Comparison of ENCODE assay signal across 8 mouse cellular contexts in genomic region chr8:11602006-11602680, GRCm38 (mm10). TPM values are rescaled to one million over a fixed set of nuclear protein-coding genes. Genes with fewer than 3 reads are reported as not detected.
A peak's percentile ranks its signal among the peaks of the same experiment; 100 is the strongest.
DNase-seq lines count a peak whose midpoint lies in the region; ATAC-seq and TF ChIP-seq lines count a peak whose summit lies in the region.

No protein-coding gene starts in this region.

- TF ChIP-seq CTCF in layer of hippocampus, adult 2 months (conservative IDR thresholded peaks at IDR 0.05): peak; percentile 93
- TF ChIP-seq CTCF in lung, postnatal 0 days (IDR thresholded peaks at IDR 0.05): peak; percentile 89

- no peak overlapping the region for H3K9ac ChIP-seq in lung, postnatal 0 days (replicated peaks; ENCODE audit: low read depth)

- H3K27me3 ChIP-seq in forebrain, embryonic 10.5 days (ENCODE audit: poor library complexity, severe bottlenecking): no peaks in the 10 kb centered on the region
- no peaks in the 10 kb centered on the region for H3K27me3 ChIP-seq in lung, postnatal 0 days (replicated peaks; ENCODE audit: insufficient read depth, low read length)

- no peak overlapping the region; the same call in 1 of the 2 replicates for H3K4me3 ChIP-seq in forebrain, embryonic 10.5 days
- no peak overlapping the region for H3K4me3 ChIP-seq in layer of hippocampus, adult 2 months
- no peak overlapping the region for H3K4me3 ChIP-seq in lung, postnatal 0 days (ENCODE audit: low read depth, low read length)

- peaks cover 23% of the 10 kb centered on the region for H3K36me3 ChIP-seq in forebrain, embryonic 10.5 days (replicated peaks)
- no peaks in the 10 kb centered on the region for H3K36me3 ChIP-seq in lung, postnatal 0 days (ENCODE audit: insufficient read depth, low read length)

- H3K4me1 ChIP-seq in forebrain, embryonic 10.5 days: no peaks in the 10 kb centered on the region
- no peaks in the 10 kb centered on the region for H3K4me1 ChIP-seq in lung, postnatal 0 days (ENCODE audit: insufficient read depth, low read depth, low read length)

- ATAC-seq in lung, postnatal 0 days: peak; percentile 74

- no peak overlapping the region for H3K27ac ChIP-seq in forebrain, embryonic 10.5 days
- H3K27ac ChIP-seq in layer of hippocampus, adult 2 months: peak overlapping the region; percentile 28; the same call in 1 of the 2 replicates
- no peak overlapping the region for H3K27ac ChIP-seq in lung, postnatal 0 days (ENCODE audit: low read length)

- intact Hi-C loops in heart, postnatal 10 days (cut with DNase I): loop anchor here (5.0 kb wide), 3 partner anchors 40 to 95 kb away; no protein-coding TSS in a partner anchor

- DNase-seq in ES-CJ7 (ENCODE audit: low read depth, low spot score): peak; percentile 83
- DNase-seq in brain, adult 2 months (ENCODE audit: low read depth, low spot score): peak; percentile 79
- peak; percentile 62 for DNase-seq in forebrain, embryonic 10.5 days (ENCODE audit: extremely low spot score, low spot score)
- peak; percentile 70 to 85 for DNase-seq in heart, postnatal 10 days
- DNase-seq in layer of hippocampus, adult 2 months (ENCODE audit: low spot score in 2 of 2): peak in 1 of 2 experiments; percentile 62
- peak; percentile 83 for DNase-seq in lung, postnatal 0 days (ENCODE audit: low spot score)
- DNase-seq in retina, embryonic 14.5 days (ENCODE audit: low spot score): peak; percentile 87
- peak; percentile 63 for DNase-seq in urinary bladder, postnatal 14 days (ENCODE audit: low spot score)

- peaks cover 14% of the 10 kb centered on the region; the same call in 1 of the 2 replicates for H3K9me3 ChIP-seq in forebrain, embryonic 10.5 days
- H3K9me3 ChIP-seq in lung, postnatal 0 days (ENCODE audit: low read length): no peaks in the 10 kb centered on the region

- H3K4me2 ChIP-seq in lung, postnatal 0 days (replicated peaks; ENCODE audit: low read depth, low read length): no peak overlapping the region

- TF ChIP-seq EP300 in lung, postnatal 0 days (IDR thresholded peaks at IDR 0.05): no peak

- 45% methylated on average over 14 of the region's 14 CpGs for WGBS in forebrain, embryonic 10.5 days
- 37% methylated on average over 14 of the region's 14 CpGs for WGBS in lung, postnatal 0 days

RNA-seq across cellular contexts. Expression of gene Ankrd10, which starts 33.4 kb away (rescaled TPM):
- 127 and 129 TPM in 2 replicates for polyA plus RNA-seq in forebrain, embryonic 10.5 days (2016; fragmentation: Nextera tagmentation; extraction: Ambion mirVana)
- total RNA-seq in heart, postnatal 10 days (2021): 10 to 100 TPM; 44.9 to 50.9 TPM
- total RNA-seq in layer of hippocampus, adult 2 months (2021): 10 to 100 TPM; 55.4 to 71.2 TPM
- polyA plus RNA-seq in lung, postnatal 0 days (2015; fragmentation: Nextera tagmentation; extraction: Ambion mirVana): 38.9 and 39.2 TPM in 2 replicates

RNA-seq across cellular contexts. Expression of gene Ing1, which starts 46.8 kb away (rescaled TPM):
- polyA plus RNA-seq in forebrain, embryonic 10.5 days (2016; fragmentation: Nextera tagmentation; extraction: Ambion mirVana): 29.5 and 29.9 TPM in 2 replicates
- total RNA-seq in heart, postnatal 10 days (2021): 10 to 100 TPM; 29.3 to 30.3 TPM
- total RNA-seq in layer of hippocampus, adult 2 months (2021): 10 to 100 TPM; 37.1 TPM
- 40.9 and 42.5 TPM in 2 replicates for polyA plus RNA-seq in lung, postnatal 0 days (2015; fragmentation: Nextera tagmentation; extraction: Ambion mirVana)

RNA-seq across cellular contexts. Expression of gene Cars2, which starts 51.6 kb away (rescaled TPM):
- 17.8 and 19.4 TPM in 2 replicates for polyA plus RNA-seq in forebrain, embryonic 10.5 days (2016; fragmentation: Nextera tagmentation; extraction: Ambion mirVana)
- total RNA-seq in heart, postnatal 10 days (2021): 10 to 100 TPM; 35.1 to 35.9 TPM
- total RNA-seq in layer of hippocampus, adult 2 months (2021): 10 to 100 TPM; 22.7 to 26.5 TPM
- polyA plus RNA-seq in lung, postnatal 0 days (2015; fragmentation: Nextera tagmentation; extraction: Ambion mirVana): 13.7 and 16.5 TPM in 2 replicates
